In genomic region chr13:23431351-23431771, GRCm38 (mm10) we compare ENCODE assay signal across 8 mouse cellular contexts. TPM values are rescaled to one million over a fixed set of nuclear protein-coding genes. Genes with fewer than 3 reads are reported as not detected.
DNase-seq lines count a peak whose midpoint lies in the region; ATAC-seq and TF ChIP-seq lines count a peak whose summit lies in the region.

No protein-coding gene starts in this region.

- H3K9ac ChIP-seq in hindbrain, postnatal 0 days (replicated peaks; ENCODE audit: low read length) = peak overlapping the region; percentile 40

- under 1% methylated on average over 15 of the region's 15 CpGs for WGBS in hindbrain, postnatal 0 days

- H3K27me3 ChIP-seq in hindbrain, postnatal 0 days (ENCODE audit: insufficient read depth, low read length) = no peaks in the 10 kb centered on the region
- H3K27me3 ChIP-seq in megakaryocyte, embryonic 14.5 days (replicated peaks) = no peaks in the 10 kb centered on the region

- H3K9me3 ChIP-seq in hindbrain, postnatal 0 days (ENCODE audit: low read length) = no peaks in the 10 kb centered on the region
- no peaks in the 10 kb centered on the region for H3K9me3 ChIP-seq in megakaryocyte, embryonic 14.5 days

- H3K27ac ChIP-seq in hindbrain, postnatal 0 days = peak overlapping the region; percentile 85

- no peak; the same call in 1 of the 2 replicates for TF ChIP-seq CTCF in hindbrain, postnatal 0 days (IDR thresholded peaks at IDR 0.05; ENCODE audit: low read depth)

- intact Hi-C loops in left cerebral cortex, postnatal 10 days (cut with DNase I) = loop anchor here (10.0 kb wide), 2 partner anchors 1407 to 1717 kb away; partner anchors contain the start of genes Hist1h2ai, Hist1h2bl and Hist1h3h

- peak overlapping the region; percentile 61 for H3K4me3 ChIP-seq in hindbrain, postnatal 0 days (ENCODE audit: low read length)
- peak overlapping the region; percentile 93 for H3K4me3 ChIP-seq in megakaryocyte, embryonic 14.5 days (replicated peaks)

- H3K4me1 ChIP-seq in hindbrain, postnatal 0 days (ENCODE audit: insufficient read depth, low read length) = no peaks in the 10 kb centered on the region; the same call in 1 of the 2 replicates
- peaks cover 55% of the 10 kb centered on the region for H3K4me1 ChIP-seq in megakaryocyte, embryonic 14.5 days

- peak; percentile 59 to 72 for DNase-seq in gastrocnemius, adult 8-10 months (ENCODE audit: low spot score in 2 of 2)
- peak; percentile 89 for DNase-seq in hindbrain, postnatal 0 days (ENCODE audit: low spot score)
- DNase-seq in left cerebral cortex, postnatal 10 days (ENCODE audit: extremely low spot score in 1 of 2, low spot score in 2 of 2) = peak; percentile 75 to 78
- DNase-seq in right cerebral cortex, adult 2 months (ENCODE audit: low spot score in 2 of 2) = peak; percentile 89 to 90
- peak; percentile 90 for DNase-seq in yolk sac, embryonic 10.5 days (ENCODE audit: low spot score)

- no peaks in the 10 kb centered on the region for H3K36me3 ChIP-seq in hindbrain, postnatal 0 days (ENCODE audit: insufficient read depth, low read length)
- no peaks in the 10 kb centered on the region for H3K36me3 ChIP-seq in megakaryocyte, embryonic 14.5 days (replicated peaks; ENCODE audit: low read length)

- H3K4me2 ChIP-seq in hindbrain, postnatal 0 days (ENCODE audit: low read depth, low read length) = peak overlapping the region; percentile 77

- peak; percentile 37 for ATAC-seq in activated CD4-positive, CD25-positive, alpha-beta regulatory T cell, adult 4 months
- ATAC-seq in common myeloid progenitor, adult 5-6 weeks (replicated peaks; ENCODE audit: low read depth, poor library complexity, severe bottlenecking) = peak; percentile 40
- ATAC-seq in hindbrain, postnatal 0 days = peak; percentile 71

RNA-seq across cellular contexts. Expression of gene Abt1, which starts 7.7 kb away (rescaled TPM):
- 10 to 100 TPM; 10.4 to 11.1 TPM for polyA plus RNA-seq in activated CD4-positive, CD25-positive, alpha-beta regulatory T cell, adult 4 months (2017; shearing (Covaris generic))
- total RNA-seq in common myeloid progenitor, adult 5-6 weeks (2017) = 14.7 and 15.6 TPM in 2 replicates
- total RNA-seq in gastrocnemius, adult 8-10 months (2022) = 1 to 10 TPM; 3.2 to 4.8 (median 4.0) TPM
- total RNA-seq in hindbrain, postnatal 0 days (2014; rRNA removed) = 5.0 and 5.5 TPM in 2 replicates
- 7.2 and 7.6 TPM in 2 replicates for polyA plus RNA-seq in hindbrain, postnatal 0 days (2015; fragmentation: Nextera tagmentation; extraction: Ambion mirVana)
- total RNA-seq in left cerebral cortex, postnatal 10 days (2021) = 1 to 10 TPM; 6.3 to 6.5 TPM
- polyA plus RNA-seq in megakaryocyte, embryonic 14.5 days (2012; ENCODE audit: insufficient read depth, low replicate concordance) = 1.6 and 7.8 TPM in 2 replicates

RNA-seq across cellular contexts. Expression of gene Btn1a1, which starts 34.3 kb away (rescaled TPM):
- polyA plus RNA-seq in activated CD4-positive, CD25-positive, alpha-beta regulatory T cell, adult 4 months (2017; shearing (Covaris generic)) = not detected
- total RNA-seq in common myeloid progenitor, adult 5-6 weeks (2017) = not detected in 2 replicates
- total RNA-seq in gastrocnemius, adult 8-10 months (2022) = not detected
- total RNA-seq in hindbrain, postnatal 0 days (2014; rRNA removed) = 0.40 and 0.89 TPM in 2 replicates
- 0.15 and 0.24 TPM in 2 replicates for polyA plus RNA-seq in hindbrain, postnatal 0 days (2015; fragmentation: Nextera tagmentation; extraction: Ambion mirVana)
- total RNA-seq in left cerebral cortex, postnatal 10 days (2021) = not detected
- polyA plus RNA-seq in megakaryocyte, embryonic 14.5 days (2012; ENCODE audit: insufficient read depth, low replicate concordance) = not detected in 2 replicates

RNA-seq across cellular contexts. Expression of gene Btn2a2, which starts 57.3 kb away (rescaled TPM):
- polyA plus RNA-seq in activated CD4-positive, CD25-positive, alpha-beta regulatory T cell, adult 4 months (2017; shearing (Covaris generic)) = not detected
- total RNA-seq in common myeloid progenitor, adult 5-6 weeks (2017) = not detected in 2 replicates
- total RNA-seq in gastrocnemius, adult 8-10 months (2022) = not detected
- total RNA-seq in hindbrain, postnatal 0 days (2014; rRNA removed) = not detected in 2 replicates
- polyA plus RNA-seq in hindbrain, postnatal 0 days (2015; fragmentation: Nextera tagmentation; extraction: Ambion mirVana) = 0.11 TPM in 1 of 2 replicates, not detected in the other
- total RNA-seq in left cerebral cortex, postnatal 10 days (2021) = under 1 TPM; 0.75 to 0.88 TPM
- polyA plus RNA-seq in megakaryocyte, embryonic 14.5 days (2012; ENCODE audit: insufficient read depth, low replicate concordance) = not detected in 2 replicates

Comparison
In these comparisons a context has a peak if more than half of its experiments do, and no peak if none do; other contexts are left out.
1. Peak in every context shown above with its lines: DNase-seq, ATAC-seq, H3K4me3 ChIP-seq and H3K27ac ChIP-seq.